Mouse (Mus musculus) spleen, embryonic (tissue): ENCODE results near the gene Sde2.

Experiments used
- CTCF ChIA-PET: fragments of 350-600 bp; sonication (Branson Sonifier 250); formaldehyde crosslinking; loops from one replicate; lab custom pipeline; 2022; lab: Charles Lee

The Sde2 gene

DNA sequence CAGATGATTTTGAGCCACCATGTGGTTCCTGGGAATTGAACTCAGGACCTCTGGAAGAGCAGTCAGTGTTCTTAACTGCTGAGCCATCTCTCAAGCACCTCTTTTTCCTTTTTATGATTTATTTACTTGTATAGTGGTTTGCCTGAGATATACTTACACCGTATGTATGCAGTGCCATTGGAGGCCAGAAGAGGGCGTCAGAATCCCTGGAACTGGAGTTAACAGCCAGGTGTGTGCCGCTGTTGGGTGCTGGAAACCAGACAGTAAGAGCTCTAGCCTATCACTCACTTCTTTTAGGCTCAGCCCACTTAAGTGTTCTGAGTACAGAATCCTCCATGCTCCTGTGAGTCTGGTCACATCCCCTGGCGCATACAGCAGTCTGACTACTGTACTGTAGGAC is 26.5 kb downstream of the Sde2 start:
- CTCF ChIA-PET: no interaction called here

DNA sequence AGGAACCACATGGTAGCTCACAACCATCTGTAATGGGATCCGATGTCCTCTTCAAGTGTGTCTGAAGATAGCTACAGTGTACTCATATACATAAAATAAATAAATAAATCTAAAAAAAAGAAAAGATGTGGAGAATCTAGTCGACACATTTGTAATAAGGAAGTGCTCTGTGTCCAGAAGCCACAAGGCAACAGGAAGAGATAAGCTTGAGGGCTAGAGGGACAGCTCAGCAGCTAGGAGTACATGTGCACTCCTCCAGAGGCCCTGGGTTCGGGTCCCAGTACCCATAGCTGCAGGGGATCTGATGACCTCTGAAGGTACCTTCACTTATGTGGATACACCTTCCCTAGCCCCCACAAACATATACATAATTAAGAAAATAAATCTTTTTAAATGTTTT is 30.8 kb downstream of the Sde2 start:
- CTCF ChIA-PET: no interaction called here

DNA sequence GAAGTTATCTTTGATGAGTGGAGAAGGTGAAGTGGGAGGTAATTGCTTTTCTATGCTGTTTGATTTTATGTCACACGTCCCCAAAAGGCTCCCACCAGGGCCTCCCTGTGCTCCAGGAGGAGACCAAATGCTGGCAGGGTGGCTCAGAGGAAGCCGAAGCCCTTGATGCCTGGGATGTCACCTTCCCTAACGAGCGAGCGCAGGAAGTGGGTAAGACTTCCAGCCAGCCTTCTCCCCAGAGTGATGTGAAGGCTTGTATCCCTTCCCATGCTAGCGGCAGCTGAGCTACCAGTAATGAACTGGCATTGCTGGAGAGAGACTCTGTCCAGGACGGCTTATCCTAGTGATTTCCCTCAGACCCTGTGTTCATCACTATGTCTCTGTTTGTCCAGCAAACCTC is 32.8 kb downstream of the Sde2 start:
- CTCF ChIA-PET: interaction anchor here (1.0 kb wide), 1 partner anchor 9 kb away, joined by 3 read pairs; the partner anchor contains the start of gene Lefty2

DNA sequence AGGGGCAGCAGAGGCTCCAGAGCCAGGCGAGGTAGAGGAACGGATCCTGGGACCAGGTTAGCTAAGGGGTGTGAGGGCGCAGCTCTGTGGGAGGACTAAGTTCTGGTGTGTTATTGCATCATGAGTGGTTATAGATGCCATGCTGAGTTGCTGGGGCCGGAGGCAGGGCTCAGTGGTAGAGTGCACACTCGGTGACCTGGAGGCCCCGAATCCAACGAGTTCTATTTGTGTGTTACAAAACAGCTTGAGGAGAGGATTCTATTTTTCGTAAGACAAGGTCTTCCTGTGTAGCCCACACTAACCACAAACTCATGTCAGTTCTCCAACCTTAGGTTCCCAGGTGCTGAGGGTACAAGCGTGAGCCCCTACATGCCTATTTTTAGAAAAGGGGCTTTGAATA is 33.6 kb downstream of the Sde2 start:
- CTCF ChIA-PET: no interaction called here

DNA sequence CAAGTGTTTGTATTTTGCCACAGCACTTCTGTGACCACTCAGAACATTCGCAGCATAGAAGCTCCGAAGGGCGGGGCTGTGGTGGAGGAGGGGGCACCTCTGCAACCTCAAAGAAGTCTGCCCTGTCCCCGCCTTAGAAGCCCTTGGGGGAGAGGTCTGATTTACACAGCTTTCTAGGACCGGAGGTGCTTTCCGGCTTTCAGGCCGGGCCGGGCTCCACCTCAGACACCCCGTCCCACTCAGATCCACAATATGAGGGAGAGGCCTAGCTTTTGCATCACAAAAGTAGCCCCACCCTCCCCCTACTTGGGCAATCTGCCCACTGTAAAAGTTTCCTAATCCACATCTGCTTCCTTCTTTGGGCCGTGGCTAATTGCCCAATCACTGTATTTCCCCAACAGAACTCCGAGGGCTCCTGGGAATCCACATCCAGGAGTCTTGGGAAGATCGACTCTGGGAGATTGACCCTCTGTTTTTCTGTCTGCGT is 37.7 kb downstream of the Sde2 start:
- CTCF ChIA-PET: no interaction called here

DNA sequence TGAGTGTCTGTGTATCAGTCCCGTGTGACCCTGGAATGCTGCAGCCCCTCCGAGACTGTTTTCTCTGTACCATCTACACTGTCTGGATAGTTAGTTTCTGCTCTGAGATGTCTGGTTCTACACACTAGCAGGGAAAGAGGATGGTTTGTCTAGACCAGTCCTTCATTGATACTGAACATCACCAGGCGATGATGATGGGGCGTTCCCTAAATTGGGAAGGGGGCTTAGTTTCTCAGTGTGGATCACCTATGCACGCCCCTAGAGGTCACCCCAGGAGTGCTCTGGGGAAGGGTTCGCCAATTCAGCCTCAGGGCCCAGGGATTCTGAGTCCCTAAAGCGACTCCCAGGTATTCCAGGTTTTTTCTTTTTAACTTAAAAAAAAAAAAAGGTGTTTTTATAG is 38.2 kb downstream of the Sde2 start:
- CTCF ChIA-PET: interaction anchor here (0.7 kb wide), 1 partner anchor 33 kb away, joined by 3 read pairs; no protein-coding TSS in a partner anchor

DNA sequence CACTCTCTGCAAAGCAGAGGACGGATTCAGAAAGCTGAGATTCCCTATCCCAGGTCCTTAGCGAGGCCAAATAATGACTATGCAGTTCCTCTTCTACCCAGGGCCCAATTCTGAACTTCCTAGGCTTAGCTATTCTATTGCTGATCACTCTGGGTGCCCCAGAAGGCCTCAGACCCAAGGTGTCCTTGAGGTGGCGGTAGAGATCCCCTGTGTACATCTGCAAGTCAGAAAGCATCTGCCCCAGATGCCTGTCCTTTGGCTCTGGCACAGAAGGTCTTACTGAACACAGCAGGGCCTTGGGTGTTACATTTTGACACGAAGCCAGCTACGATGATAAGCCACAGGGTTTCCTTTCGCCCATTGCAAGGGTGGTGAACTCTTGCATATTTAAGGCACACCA is 38.9 kb downstream of the Sde2 start:
- CTCF ChIA-PET: interaction anchor here (0.7 kb wide), 1 partner anchor 34 kb away, joined by 3 read pairs; no protein-coding TSS in a partner anchor

DNA sequence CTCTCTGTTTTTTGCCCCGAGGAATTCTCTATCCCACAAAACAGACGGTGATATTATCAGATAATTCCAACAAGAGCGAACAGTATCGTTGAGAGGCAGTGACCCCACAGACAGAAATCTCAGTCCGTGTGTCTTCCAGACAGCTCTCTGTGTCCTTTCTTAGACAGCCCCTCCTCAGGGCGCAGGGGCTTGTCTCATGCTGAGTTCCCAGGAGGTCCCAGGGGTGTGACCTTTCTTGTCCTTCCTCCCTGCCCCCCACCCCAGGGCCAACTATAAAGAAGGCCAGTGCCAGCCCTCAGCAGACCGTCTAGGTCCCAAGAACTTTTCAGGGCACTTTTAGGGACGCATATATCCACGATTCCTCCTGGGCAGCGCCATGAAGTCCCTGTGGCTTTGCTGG is 41.9 kb downstream of the Sde2 start, which contains the start of gene Lefty2:
TSS of gene Lefty2 (plus strand) at position 301 of the 400 bp plus-strand sequence.
- CTCF ChIA-PET: interaction anchor here (1.5 kb wide), 1 partner anchor 9 kb away, joined by 3 read pairs; no protein-coding TSS in a partner anchor

DNA sequence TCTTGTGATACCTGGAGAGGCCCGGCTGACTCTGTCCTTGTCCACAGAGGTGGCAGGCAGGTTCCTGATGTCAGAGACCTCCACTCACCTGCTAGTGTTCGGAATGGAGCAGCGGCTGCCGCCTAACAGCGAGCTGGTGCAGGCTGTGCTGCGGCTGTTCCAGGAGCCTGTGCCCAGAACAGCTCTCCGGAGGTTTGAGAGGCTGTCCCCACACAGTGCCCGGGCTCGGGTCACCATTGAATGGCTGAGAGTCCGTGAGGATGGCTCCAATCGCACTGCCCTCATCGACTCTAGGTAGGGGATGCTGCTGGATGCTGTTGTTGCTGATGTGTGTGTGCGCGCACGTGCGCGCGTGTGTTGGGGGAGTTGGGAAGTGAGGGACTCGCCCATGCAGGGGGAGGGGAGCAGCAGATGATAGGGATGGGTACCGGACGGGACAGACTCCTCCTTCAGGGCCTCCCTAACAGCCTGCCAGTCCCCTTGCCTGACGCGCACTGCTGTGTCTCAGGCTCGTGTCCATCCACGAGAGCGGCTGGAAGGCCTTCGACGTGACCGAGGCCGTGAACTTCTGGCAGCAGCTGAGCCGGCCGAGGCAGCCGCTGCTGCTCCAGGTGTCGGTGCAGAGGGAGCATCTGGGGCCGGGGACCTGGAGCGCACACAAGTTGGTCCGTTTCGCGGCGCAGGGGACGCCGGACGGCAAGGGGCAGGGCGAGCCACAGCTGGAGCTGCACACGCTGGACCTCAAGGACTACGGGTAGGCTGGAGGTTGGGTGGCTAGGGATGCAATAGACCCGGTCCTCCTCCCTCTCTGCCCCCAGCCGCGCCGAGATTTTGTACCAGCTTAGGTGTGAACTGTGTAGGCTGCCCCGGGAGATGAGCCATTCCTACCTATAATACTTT is 43.4 kb downstream of the Sde2 start:
- CTCF ChIA-PET: interaction anchor here (0.5 to 0.9 kb wide), 2 partner anchors 38 to 84 kb away, joined by 3 to 5 read pairs; no protein-coding TSS in a partner anchor

DNA sequence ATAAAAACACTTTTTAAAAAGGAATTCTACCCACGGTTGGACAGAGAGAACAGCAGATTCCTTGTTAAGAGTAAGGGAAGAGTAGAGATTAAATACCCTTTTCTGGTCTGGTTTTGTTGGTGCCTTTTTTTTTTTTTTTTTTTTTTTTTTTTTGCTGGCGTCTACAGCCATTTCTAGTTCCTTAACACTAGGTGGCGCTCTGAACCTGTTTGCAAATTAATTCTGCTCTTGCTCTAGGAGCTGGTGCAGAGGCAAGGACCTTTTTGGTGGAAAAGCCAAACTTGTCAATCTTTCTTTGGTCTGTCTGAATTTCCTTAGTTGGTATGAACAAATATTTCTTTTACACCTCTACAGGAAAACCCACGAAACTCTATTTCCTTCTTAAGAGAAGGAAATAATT is 50.2 kb downstream of the Sde2 start:
- CTCF ChIA-PET: interaction anchor here (0.6 to 1.6 kb wide), 8 partner anchors 21 to 559 kb away, joined by 3 to 16 read pairs (median 6); no protein-coding TSS in a partner anchor

DNA sequence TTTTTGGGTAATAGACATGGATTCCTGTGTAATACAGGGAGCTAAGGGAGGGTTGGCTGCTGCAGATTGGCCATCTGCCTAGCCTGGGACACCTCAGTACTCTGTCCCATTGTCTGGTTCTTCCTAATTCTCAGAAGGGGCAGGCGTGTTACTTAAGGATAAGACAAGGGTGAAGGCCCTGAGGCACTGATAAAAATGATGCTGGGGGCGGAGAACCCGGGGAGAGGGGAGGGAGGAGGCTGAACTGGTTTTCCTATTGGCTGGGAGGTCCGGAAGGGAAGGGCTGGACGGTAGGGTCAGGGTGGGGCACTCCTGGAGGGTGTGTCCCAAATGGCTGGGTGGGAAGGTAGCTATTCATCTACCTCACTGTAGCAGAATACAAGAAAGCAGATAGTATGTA is 52.0 kb downstream of the Sde2 start:
- CTCF ChIA-PET: interaction anchor here (0.5 to 1.3 kb wide), 6 partner anchors 9 to 104 kb away, joined by 3 to 5 read pairs (median 4); no protein-coding TSS in a partner anchor

DNA sequence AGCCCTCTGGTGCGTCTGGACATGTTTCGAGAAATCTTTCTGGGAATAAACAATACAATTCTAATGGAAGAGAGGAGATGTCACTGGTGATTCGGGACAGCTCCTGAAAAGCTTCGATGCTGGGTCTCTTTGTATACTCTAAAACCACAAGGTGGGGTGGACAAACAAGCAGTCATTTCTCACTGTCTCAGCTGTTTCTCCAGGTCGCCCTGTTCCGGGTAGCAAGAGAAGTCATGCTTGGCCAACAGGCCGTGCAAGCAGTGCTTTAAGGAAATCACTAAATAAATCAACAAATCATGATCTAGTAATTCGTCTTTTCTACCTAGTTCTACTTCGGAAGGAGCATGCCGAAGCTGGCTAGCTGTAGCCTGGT is 52.7 kb downstream of the Sde2 start:
- CTCF ChIA-PET: interaction anchor here (0.5 to 1.9 kb wide), 6 partner anchors 9 to 518 kb away, joined by 3 to 7 read pairs (median 4); no protein-coding TSS in a partner anchor

DNA sequence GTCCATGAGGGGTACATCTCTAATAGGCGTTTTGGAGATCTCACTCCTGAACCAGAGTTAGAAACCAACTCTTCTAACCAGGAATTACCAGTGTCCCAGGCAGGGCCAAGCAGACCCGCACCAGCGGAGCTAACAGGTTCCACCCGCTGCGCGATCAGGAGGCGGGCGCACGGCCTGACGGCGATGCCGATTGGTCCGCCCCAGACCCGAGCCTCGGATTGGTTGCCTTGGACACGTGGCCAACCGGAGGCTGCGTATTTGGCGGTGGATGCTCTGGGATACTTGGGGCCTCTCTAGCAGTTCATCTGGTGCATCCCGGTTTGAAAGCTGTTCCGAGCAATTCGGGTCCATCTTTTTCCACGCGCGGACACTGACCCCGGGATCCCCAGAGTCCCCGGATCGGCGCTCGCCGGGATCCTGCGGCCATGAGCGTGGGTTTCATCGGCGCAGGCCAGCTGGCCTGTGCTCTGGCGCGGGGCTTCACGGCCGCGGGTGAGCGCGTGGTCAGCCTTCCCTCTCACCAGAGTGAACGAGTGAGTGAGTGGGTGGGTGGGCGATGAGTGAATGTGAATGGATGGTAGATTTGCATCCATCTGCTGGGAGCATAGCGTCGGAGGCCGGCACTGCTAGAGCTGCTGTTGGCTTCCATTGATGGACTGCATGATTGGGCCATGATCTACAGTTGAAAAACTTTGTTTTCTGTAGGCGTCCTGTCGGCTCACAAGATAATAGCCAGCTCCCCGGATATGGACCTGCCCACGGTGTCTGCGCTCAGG is 53.3 kb downstream of the Sde2 start, which contains the start of gene Pycr2:
TSS of gene Pycr2 (plus strand) at position 255 of the 776 bp plus-strand sequence.
- CTCF ChIA-PET: interaction anchor here (0.6 to 1.9 kb wide), 3 partner anchors 37 to 519 kb away, joined by 4 to 7 read pairs (median 5); no protein-coding TSS in a partner anchor

DNA sequence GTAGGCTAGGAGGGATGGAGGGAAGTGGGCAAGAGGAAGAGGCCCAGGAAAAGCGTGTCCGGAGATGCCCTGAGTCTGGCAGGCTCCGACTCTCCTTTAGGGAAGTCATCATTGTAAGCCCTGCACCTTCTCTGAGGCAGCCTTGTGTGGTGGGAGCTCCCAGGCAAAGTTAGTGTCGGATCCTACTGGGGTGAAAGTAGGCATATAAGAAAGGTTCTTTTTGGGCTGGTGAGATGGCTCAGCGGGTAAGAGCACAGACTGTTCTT is 53.8 kb downstream of the Sde2 start:
- CTCF ChIA-PET: interaction anchor here (1.9 kb wide), 1 partner anchor 37 kb away, joined by 5 read pairs; no protein-coding TSS in a partner anchor

DNA sequence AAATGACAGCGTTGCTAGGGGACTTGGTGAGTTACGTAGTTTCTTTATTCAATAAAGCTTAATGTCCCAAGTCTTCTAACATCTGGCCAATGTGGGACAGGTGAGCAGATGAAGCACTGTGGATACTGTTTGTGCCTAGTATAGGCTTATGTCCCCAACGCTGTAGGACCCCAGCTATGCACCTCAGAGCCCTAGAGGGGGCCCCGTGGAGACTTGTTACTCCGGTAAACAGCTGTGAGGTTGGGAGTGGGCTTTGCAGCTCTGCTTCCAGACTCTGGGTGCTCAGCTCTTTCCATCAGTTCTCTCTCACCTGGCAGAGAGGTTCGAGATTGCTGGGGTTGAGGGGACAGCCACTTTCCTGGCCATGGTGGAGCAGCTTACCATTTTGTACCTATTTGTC is 54.4 kb downstream of the Sde2 start:
- CTCF ChIA-PET: interaction anchor here (1.9 kb wide), 1 partner anchor 36 kb away, joined by 5 read pairs; no protein-coding TSS in a partner anchor

DNA sequence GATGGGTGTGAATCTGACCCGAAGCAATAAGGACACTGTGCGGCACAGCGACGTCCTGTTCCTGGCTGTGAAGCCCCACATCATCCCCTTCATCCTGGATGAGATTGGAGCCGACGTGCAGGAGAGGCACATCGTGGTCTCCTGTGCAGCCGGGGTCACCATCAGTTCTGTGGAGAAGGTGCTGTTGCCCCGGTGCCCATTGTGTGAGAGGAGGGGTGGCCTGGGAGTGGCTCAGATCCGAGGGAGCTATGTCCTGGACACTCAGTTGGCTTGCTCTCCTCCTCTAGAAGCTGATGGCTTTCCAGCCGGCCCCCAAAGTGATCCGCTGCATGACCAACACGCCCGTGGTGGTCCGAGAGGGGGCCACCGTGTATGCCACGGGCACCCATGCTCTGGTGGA is 54.9 kb downstream of the Sde2 start:
- CTCF ChIA-PET: no interaction called here

DNA sequence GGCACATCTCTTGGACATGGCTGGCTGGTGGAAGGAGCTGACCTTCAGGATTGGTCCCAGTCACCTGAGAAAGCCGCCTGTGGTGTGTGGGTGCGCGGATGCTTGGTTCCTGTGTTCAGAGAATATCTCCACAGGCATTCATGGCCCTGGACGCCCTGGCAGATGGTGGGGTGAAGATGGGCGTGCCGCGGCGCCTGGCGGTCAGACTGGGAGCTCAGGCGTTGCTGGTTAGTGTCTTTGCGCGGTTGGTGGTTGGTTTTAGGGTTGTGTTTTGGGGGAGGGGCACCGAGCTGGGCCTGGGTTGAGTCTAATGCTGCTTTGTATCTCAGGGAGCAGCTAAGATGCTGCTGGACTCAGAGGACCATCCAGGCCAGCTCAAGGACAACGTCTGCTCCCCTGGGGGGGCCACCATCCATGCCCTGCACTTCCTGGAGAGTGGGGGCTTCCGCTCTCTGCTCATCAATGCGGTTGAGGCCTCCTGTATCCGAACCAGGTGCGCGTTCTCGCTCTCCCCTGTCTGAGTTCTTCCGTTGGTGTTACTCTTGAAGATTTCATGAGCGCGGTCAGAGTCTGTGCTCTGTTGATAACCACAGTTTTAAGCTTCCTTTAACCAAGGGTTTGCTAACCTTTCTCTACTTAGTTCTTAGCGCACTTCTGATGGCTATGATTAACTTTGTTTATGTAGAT is 55.7 kb downstream of the Sde2 start:
- CTCF ChIA-PET: interaction anchor here (0.5 to 0.7 kb wide), 2 partner anchors 126 to 139 kb away, joined by 3 to 5 read pairs; no protein-coding TSS in a partner anchor

DNA sequence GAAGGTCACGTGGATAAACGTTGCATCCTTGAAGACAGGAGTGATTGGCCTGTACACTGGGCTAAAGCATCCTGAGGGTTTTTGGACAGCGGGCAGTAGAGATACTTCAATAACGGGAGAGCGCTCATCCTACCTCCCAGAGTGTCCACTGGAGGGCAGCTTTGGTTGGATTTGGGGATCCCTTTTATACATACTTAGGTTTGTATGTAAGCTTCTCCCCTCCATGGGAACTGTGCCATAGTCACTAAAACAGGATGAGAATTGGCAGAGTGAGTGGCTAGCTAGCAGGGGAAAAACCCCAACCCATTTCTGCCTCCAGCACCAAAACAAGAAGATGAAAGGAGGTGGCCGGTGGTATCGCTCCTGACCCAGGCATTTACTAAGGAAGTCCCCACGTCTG is 60.2 kb downstream of the Sde2 start:
- CTCF ChIA-PET: interaction anchor here (0.9 kb wide), 1 partner anchor 10 kb away, joined by 7 read pairs; no protein-coding TSS in a partner anchor

DNA sequence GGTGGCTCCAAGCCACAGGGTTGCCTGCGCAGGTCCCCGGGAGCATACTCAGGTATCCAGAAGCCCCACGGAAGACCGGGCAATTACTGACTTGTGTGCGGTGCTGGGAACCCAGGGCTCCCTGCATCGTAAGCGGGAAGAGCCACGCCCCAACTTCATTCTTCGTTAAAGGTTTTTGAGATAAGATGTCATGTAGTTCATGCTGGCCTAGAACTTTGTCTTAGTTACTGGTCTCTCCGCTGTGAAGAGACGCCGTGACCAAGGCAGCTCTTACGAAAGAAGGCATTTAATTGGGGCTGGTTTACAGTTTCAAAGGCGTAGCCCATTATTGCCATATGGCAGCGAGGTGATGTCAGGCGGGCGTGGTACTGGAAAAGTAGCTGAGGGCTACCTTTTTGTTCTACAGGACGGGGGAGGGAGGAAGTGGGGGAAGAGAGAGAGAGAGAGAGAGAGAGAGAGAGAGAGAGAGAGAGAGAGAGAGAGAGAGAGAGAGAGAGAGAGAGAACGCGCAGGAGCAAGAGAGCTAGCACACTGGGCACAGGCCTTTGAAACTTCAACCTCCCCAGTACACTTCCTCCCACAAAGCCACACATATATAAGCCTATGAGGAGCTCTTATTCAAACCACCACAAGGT is 60.8 kb downstream of the Sde2 start:
- CTCF ChIA-PET: interaction anchor here (0.9 to 1.1 kb wide), 2 partner anchors 9 kb away, joined by 3 to 7 read pairs; no protein-coding TSS in a partner anchor

DNA sequence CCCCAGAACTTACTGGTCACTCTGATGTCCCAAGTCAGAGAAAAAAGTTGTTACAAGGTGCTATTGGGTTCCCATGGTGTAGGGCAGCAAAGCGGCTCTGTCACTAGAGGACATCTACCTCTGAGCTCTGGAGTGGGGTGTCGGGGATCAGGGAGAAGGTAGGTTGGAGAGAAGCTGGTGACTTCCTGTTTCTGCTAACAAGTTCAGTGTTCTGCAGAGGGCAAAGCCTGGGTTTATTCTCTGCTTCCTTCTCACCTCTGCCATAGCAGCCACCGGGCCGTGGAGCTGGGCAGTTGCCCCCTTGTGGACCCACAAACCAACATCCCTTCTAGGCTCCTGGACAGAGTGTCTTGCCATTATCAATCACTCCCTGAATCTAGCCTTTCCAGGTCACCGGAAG is 61.9 kb downstream of the Sde2 start:
- CTCF ChIA-PET: interaction anchor here (1.1 kb wide), 1 partner anchor 10 kb away, joined by 3 read pairs; no protein-coding TSS in a partner anchor
